Mouse (Mus musculus): ENCODE measurements at regions not wholly inside any gene's neighbourhood (a gene's known extent, or its start where the extent isn't known, plus 50 kb on each side); places are given as distances from the start of the nearest gene placed in this dataset.
"Not testable (repeated sequence)": the region's sequence is repeated elsewhere in the genome, so short reads cannot be mapped to it uniquely, and the experiment has no call there.

DNA sequence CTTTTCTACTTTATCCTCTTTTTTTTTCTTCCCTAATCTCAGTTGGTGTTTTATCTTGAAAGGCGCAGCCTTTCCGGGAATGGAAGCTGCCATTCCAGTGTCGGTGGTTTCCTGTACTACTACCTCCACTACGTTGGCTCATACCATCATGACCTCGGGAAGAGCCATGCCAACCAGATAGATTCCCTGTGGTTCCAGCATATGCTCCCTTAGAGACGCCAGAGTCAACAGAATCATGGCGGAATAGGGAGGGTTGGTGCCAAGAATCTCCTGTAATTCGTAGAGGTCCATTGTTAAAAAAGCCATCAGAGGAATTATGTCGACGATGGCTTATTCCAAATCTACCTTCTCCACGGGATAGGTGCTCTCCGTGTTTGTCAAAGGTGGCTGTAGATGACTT lies 1898.1 kb downstream of the 9330182O14Rik start:
- TF ChIP-seq POLR2A (IDR thresholded peaks at IDR 0.05; ENCODE audit: insufficient read length, low read depth); CEBPB (IDR thresholded peaks at IDR 0.05; ENCODE audit: insufficient read depth, poor library complexity, severe bottlenecking); TCF12 (IDR thresholded peaks at IDR 0.05; ENCODE audit: insufficient read depth, poor library complexity, severe bottlenecking); USF1 (IDR thresholded peaks at IDR 0.05; ENCODE audit: low read depth); MAX (IDR thresholded peaks at IDR 0.05; ENCODE audit: low read depth); REST (IDR thresholded peaks at IDR 0.05; ENCODE audit: insufficient read depth, insufficient read length); TCF3 (IDR thresholded peaks at IDR 0.05; ENCODE audit: insufficient read length, low read depth); MYOG (IDR thresholded peaks at IDR 0.05; ENCODE audit: control insufficient read depth in 1 of 3, insufficient read depth in 1 of 3, insufficient read length in 2 of 3, low read depth in 2 of 3); POLR2AphosphoS2 (IDR thresholded peaks at IDR 0.05; ENCODE audit: insufficient read length, low read depth): not testable (repeated sequence)
